Mouse (Mus musculus) intestine, postnatal 0 days (tissue): Measurements from ENCODE around the gene Skint4. TPM values are rescaled to one million over a fixed set of nuclear protein-coding genes. Genes with fewer than 3 reads are reported as not detected.

Experiments used
- ATAC-seq: fragments of 200-750 bp; cut with Nextera tagmentation; 2 replicates; pipeline ENCODE4 v1.8.0; 2017; ENCODE audit warnings: mild to moderate bottlenecking, moderate TSS enrichment, moderate library complexity
- H3K27ac ChIP-seq: fragments of 300-500 bp; sonication (generic); 2 replicates; pipeline ENCODE4 v1.5.1; 2014; ENCODE audit warnings: mild to moderate bottlenecking, low read depth, low read length, moderate library complexity
- H3K27me3 ChIP-seq: fragments of 300-500 bp; sonication (generic); replicated peaks from 2 replicates; pipeline ENCODE4 v1.6.1; 2014; ENCODE audit warnings: low read length, mixed read lengths; ENCODE audit not compliant: control insufficient read depth, insufficient read depth
- H3K36me3 ChIP-seq: fragments of 300-500 bp; sonication (generic); 2 replicates; pipeline ENCODE4 v1.6.1; 2014; ENCODE audit warnings: mild to moderate bottlenecking, moderate library complexity; ENCODE audit not compliant: control insufficient read depth, insufficient read depth
- H3K4me1 ChIP-seq: fragments of 300-500 bp; sonication (generic); replicated peaks from 2 replicates; pipeline ENCODE4 v1.6.1; 2014; ENCODE audit warnings: antibody characterized with exemption, low read length, mixed read lengths; ENCODE audit not compliant: control insufficient read depth, insufficient read depth
- H3K4me2 ChIP-seq: fragments of 300-500 bp; sonication (generic); replicated peaks from 2 replicates; pipeline ENCODE4 v1.6.1; 2014; ENCODE audit warnings: low read depth, mild to moderate bottlenecking, moderate library complexity
- H3K4me3 ChIP-seq: fragments of 300-500 bp; sonication (generic); 2 replicates; pipeline ENCODE4 v1.5.1; 2014; ENCODE audit warnings: low read depth, low read length
- H3K9ac ChIP-seq: fragments of 300-500 bp; sonication (generic); 2 replicates; pipeline ENCODE4 v1.6.1; 2014; ENCODE audit warnings: mild to moderate bottlenecking, low read depth, low read length
- H3K9me3 ChIP-seq: fragments of 300-500 bp; sonication (generic); 2 replicates; pipeline ENCODE4 v1.6.1; 2016; ENCODE audit warnings: mixed run types; ENCODE audit not compliant: control insufficient read depth
- CTCF ChIP-seq: sonication (generic); IDR thresholded peaks from 2 replicates; pipeline ENCODE4 v1.5.1; 2016; ENCODE audit warnings: low read depth, mild to moderate bottlenecking, control low read depth, antibody characterized with exemption, moderate library complexity
- polyA plus RNA-seq: library from polyadenylated mRNA; unstranded; fragments of >200 nt; fragmentation: Nextera tagmentation; extraction: Ambion mirVana; gene quantifications from 2 replicates; pipeline ENCODE4 v1.2.1, GENCODE M21; 2015

Skint4 gene
- not detected in 2 replicates for polyA plus RNA-seq

- no peak within 1 kb of the TSS for H3K27ac ChIP-seq
- no peak within 1 kb of the TSS for H3K4me2 ChIP-seq
- no peaks in the 10 kb centered on the region for H3K9me3 ChIP-seq
- no peaks in the 10 kb centered on the region for H3K4me1 ChIP-seq
- H3K36me3 ChIP-seq = no peaks in the 10 kb centered on the region
- TF ChIP-seq CTCF = no peak
- no peak for ATAC-seq
- no peak within 1 kb of the TSS for H3K4me3 ChIP-seq
- no peaks in the 10 kb centered on the region for H3K27me3 ChIP-seq
- H3K9ac ChIP-seq = no peak within 1 kb of the TSS
Measured at GRCm38 (mm10) chr4:112071716-112072115, at the start of gene Skint4. Skint4 (plus strand) TSS chr4:112072016.

Other genes with a start within 250 kb of the Skint4 start
- 10.2 and 12.0 TPM in 2 replicates for gene Slc5a9, start 169.1 kb upstream of the Skint4 start, polyA plus RNA-seq
- gene Skint8, start 152.6 kb upstream of the Skint4 start, polyA plus RNA-seq = not detected in 2 replicates
- not detected in 2 replicates for gene Skint7, start 99.1 kb upstream of the Skint4 start, polyA plus RNA-seq
- not detected in 2 replicates for gene Skint1, start 65.7 kb upstream of the Skint4 start, polyA plus RNA-seq
- gene Skint3, start 160.2 kb downstream of the Skint4 start, polyA plus RNA-seq = not detected in 2 replicates